Mouse (Mus musculus): ENCODE results near the gene Slc25a21. TPM values are rescaled to one million over a fixed set of nuclear protein-coding genes. Genes with fewer than 3 reads are reported as not detected.
A peak's percentile ranks its signal among the peaks of the same experiment; 100 is the strongest.

Slc25a21 gene
- polyA plus RNA-seq, 1 experiment: 5.0 TPM

DNA sequence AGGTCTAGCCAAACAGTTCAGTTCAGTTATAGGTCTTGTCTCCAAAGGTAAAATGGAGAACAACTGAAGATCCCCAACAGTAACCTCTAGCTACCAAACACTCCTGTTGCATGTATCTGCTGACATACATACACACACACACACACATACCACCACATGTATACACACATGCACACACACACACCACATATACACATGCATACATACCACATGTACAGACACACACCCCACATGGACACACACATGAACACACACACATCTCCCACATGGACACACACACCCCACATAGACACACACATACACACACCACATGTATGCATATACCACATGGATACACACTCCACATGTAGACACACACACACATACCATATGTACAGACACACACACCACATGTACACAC, 997 bp upstream of the Slc25a21 start:
- Histone ChIP-seq H3K4me1 (ENCODE audit: control insufficient read depth, insufficient read depth, low read length) (peaks cover 9% of the 10 kb centered on the region; the same call in 1 of the 2 replicates), H3K27ac (ENCODE audit: insufficient read depth, low read depth, low read length) (no peak overlapping the region), H3K4me3 (ENCODE audit: insufficient read depth, low read depth, low read length) (no peak overlapping the region), H3K36me3 (ENCODE audit: control insufficient read depth, insufficient read depth, low read length) (no peaks in the 10 kb centered on the region), H3K27me3 (replicated peaks; ENCODE audit: control insufficient read depth, insufficient read depth, low read length) (no peaks in the 10 kb centered on the region)
- no peak for TF ChIP-seq POLR2A (IDR thresholded peaks at IDR 0.05; ENCODE audit: low read depth, low read length)
- no peak for TF ChIP-seq CTCF (conservative IDR thresholded peaks at IDR 0.05; ENCODE audit: insufficient read depth, insufficient read length, low read depth, low read length)
- no peak for DNase-seq

DNA sequence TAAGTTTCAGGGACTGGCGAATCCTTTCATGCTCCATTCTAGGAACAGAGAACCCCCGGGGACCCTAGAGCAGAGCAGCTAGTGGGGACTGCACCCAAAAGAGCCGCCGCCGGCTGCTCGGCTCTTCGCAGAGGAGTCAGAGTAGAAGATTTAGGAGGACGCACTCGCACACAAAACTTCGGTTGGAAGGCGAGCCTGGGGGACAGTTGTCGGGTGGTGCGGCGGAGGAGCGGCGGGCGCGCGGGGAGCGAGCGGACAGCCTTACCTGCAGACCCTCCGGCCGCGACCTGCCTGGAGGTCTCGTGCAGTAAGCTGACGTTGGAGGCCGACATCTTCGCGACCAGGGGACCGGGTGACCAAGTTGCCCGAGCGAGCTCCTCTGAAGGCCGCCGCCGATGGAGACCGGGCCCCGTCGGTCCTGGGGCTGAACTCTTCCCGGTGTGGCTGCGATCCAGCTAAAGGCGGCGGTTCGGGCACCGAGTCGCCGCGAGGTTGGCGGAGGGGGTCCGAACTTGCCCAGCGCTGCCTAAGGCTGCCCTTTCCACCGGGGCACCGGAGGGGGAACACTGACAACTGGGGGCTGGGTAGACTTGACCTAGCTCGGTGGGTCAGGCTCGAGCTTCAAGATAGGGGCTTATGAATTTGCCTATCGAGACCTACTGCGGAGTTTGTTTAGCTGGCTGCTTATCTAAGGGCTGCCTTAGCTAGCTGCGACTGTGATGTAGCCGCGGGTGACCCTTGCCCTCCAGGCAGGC, 487 bp downstream of the Slc25a21 start:
- no peaks in the 10 kb centered on the region for H3K27me3 ChIP-seq (replicated peaks; ENCODE audit: control insufficient read depth, insufficient read depth, low read length)
- no peaks in the 10 kb centered on the region for H3K36me3 ChIP-seq (ENCODE audit: control insufficient read depth, insufficient read depth, low read length)
- H3K4me1 ChIP-seq (ENCODE audit: control insufficient read depth, insufficient read depth, low read length): peaks cover 3% of the 10 kb centered on the region; the same call in 1 of the 2 replicates
- peak; percentile 91 for DNase-seq
- peak overlapping the region; percentile 79 for H3K27ac ChIP-seq (ENCODE audit: insufficient read depth, low read depth, low read length)
- TF ChIP-seq CTCF (conservative IDR thresholded peaks at IDR 0.05; ENCODE audit: insufficient read depth, insufficient read length, low read depth, low read length) (no peak), POLR2A (IDR thresholded peaks at IDR 0.05; ENCODE audit: low read depth, low read length) (no peak)
- H3K4me3 ChIP-seq (ENCODE audit: insufficient read depth, low read depth, low read length): peak overlapping the region; percentile 82
- 4% methylated on average over 59 of the region's 59 CpGs for WGBS

DNA sequence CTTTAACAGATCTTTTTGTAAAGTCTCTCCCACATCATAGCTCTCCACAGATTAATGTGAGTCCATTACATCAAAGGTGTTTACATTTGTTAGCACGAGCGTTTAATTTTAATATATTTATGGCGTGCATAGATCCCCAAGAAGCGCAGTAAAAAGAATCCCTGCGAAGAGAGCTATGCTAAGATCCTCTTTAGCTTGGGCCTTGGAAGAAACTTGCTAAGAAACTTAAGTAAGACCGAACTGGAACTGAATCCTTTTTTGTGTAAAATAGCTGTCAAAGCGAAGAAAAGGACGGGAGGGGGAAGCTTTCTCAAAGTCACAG, 1.0 kb downstream of the Slc25a21 start:
- no peaks in the 10 kb centered on the region; the same call in 1 of the 2 replicates for H3K4me1 ChIP-seq (ENCODE audit: control insufficient read depth, insufficient read depth, low read length)
- no peaks in the 10 kb centered on the region for H3K36me3 ChIP-seq (ENCODE audit: control insufficient read depth, insufficient read depth, low read length)
- H3K27ac ChIP-seq (ENCODE audit: insufficient read depth, low read depth, low read length): peak overlapping the region; percentile 79
- DNase-seq: no peak
- H3K27me3 ChIP-seq (replicated peaks; ENCODE audit: control insufficient read depth, insufficient read depth, low read length): no peaks in the 10 kb centered on the region
- no peak for TF ChIP-seq POLR2A (IDR thresholded peaks at IDR 0.05; ENCODE audit: low read depth, low read length)
- TF ChIP-seq CTCF (conservative IDR thresholded peaks at IDR 0.05; ENCODE audit: insufficient read depth, insufficient read length, low read depth, low read length): no peak
- peak overlapping the region; percentile 82 for H3K4me3 ChIP-seq (ENCODE audit: insufficient read depth, low read depth, low read length)
- WGBS: 31% methylated on average over 8 of the region's 8 CpGs

DNA sequence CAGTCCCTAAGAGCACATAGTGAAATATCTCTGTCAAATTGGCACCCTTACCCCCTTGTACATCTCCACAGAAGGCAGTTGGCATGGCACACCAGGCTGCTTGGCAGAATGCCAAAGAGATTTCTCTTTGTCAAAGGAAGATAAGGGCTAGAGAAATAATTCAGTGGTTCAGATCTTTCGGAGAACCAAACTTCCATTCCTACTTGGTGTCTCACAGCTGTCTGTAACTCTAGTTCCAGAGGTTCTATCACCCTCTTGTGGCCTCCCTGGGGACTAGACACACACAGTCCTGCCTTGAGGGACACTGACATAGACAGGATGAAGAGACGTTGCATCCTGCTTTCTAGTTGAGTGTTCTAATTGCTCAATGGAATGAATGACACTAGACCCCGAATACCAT, 2.7 kb downstream of the Slc25a21 start:
- DNase-seq: peak; percentile 52
- TF ChIP-seq POLR2A (IDR thresholded peaks at IDR 0.05; ENCODE audit: low read depth, low read length) (no peak), CTCF (conservative IDR thresholded peaks at IDR 0.05; ENCODE audit: insufficient read depth, insufficient read length, low read depth, low read length) (peak; percentile 70)
- Histone ChIP-seq H3K27ac (ENCODE audit: insufficient read depth, low read depth, low read length) (no peak overlapping the region), H3K4me1 (ENCODE audit: control insufficient read depth, insufficient read depth, low read length) (no peaks in the 10 kb centered on the region; the same call in 1 of the 2 replicates), H3K27me3 (replicated peaks; ENCODE audit: control insufficient read depth, insufficient read depth, low read length) (no peaks in the 10 kb centered on the region), H3K36me3 (ENCODE audit: control insufficient read depth, insufficient read depth, low read length) (no peaks in the 10 kb centered on the region), H3K4me3 (ENCODE audit: insufficient read depth, low read depth, low read length) (no peak overlapping the region)
- WGBS: 28% methylated on average over 3 of the region's 3 CpGs

DNA sequence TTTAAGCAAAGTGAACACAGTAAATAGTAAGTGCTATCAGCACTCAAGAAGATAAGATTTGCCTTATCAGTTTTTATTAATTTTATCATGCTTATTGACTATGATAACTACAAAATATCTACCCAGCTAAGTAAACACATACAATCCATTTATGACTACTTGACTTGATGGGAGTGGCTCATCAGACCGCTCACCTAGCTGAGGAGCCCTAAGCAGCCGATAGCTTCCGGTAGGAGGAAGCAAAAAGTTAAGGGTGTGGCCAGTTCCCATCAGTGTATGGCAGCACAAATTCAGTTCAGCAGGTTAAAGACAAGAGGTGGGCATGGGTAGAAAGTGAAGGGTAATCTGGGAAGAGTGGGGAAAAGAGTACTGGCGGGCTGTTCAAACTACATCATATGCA, 10.2 kb downstream of the Slc25a21 start:
- H3K27ac ChIP-seq (ENCODE audit: insufficient read depth, low read depth, low read length): no peak overlapping the region
- no peak for TF ChIP-seq POLR2A (IDR thresholded peaks at IDR 0.05; ENCODE audit: low read depth, low read length)
- TF ChIP-seq CTCF (conservative IDR thresholded peaks at IDR 0.05; ENCODE audit: insufficient read depth, insufficient read length, low read depth, low read length): no peak
- no peaks in the 10 kb centered on the region for H3K36me3 ChIP-seq (ENCODE audit: control insufficient read depth, insufficient read depth, low read length)
- H3K4me3 ChIP-seq (ENCODE audit: insufficient read depth, low read depth, low read length): no peak overlapping the region
- H3K27me3 ChIP-seq (replicated peaks; ENCODE audit: control insufficient read depth, insufficient read depth, low read length): no peaks in the 10 kb centered on the region; the same call in 1 of the 2 replicates
- H3K4me1 ChIP-seq (ENCODE audit: control insufficient read depth, insufficient read depth, low read length): no peaks in the 10 kb centered on the region
- WGBS: 90% methylated on average over 4 of the region's 4 CpGs
- DNase-seq: no peak

DNA sequence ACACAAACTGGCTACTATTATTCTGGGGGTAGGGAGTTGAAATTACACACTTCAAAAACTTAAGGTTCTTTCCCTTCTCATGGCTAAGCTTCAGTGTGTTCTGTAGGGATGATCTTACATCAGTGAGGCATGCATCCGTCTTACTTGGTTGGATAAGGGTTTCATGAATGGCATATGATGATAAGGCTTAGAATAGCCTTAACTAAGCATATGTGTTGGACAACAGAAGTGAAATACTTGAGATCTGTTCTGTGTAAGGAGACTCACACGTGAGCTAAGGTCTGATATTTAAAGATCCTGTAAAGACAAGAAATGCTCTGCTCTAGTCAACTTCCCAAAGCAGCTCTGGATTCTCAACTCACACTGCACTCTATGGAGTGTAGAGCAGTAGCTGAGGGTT, 11.1 kb downstream of the Slc25a21 start:
- Histone ChIP-seq H3K27me3 (replicated peaks; ENCODE audit: control insufficient read depth, insufficient read depth, low read length) (no peaks in the 10 kb centered on the region; the same call in 1 of the 2 replicates), H3K4me3 (ENCODE audit: insufficient read depth, low read depth, low read length) (no peak overlapping the region), H3K36me3 (ENCODE audit: control insufficient read depth, insufficient read depth, low read length) (no peaks in the 10 kb centered on the region), H3K4me1 (ENCODE audit: control insufficient read depth, insufficient read depth, low read length) (no peaks in the 10 kb centered on the region), H3K27ac (ENCODE audit: insufficient read depth, low read depth, low read length) (no peak overlapping the region)
- no peak for DNase-seq
- TF ChIP-seq CTCF (conservative IDR thresholded peaks at IDR 0.05; ENCODE audit: insufficient read depth, insufficient read length, low read depth, low read length): no peak
- no peak for TF ChIP-seq POLR2A (IDR thresholded peaks at IDR 0.05; ENCODE audit: low read depth, low read length)
- 72% methylated on average over 2 of the region's 2 CpGs for WGBS

DNA sequence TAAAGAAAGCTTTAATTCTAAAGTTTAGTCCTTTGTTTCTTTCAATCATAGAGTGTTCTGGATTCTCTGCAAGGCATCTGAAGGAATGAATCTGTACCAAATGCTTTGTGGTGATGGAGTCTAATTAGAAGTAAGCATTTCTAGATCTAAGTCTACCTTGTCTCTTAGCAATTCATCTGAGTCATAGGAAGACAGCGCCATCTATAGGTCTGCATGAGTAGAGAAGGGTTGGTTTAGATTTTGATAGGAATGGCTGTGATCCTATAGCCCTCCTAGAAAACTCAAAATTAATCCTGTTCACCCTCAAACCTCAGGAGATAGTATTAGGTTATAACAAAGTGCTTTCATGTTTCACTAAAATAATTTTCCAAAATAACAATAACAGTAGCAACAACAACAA, 11.8 kb downstream of the Slc25a21 start:
- no peak for DNase-seq
- Histone ChIP-seq H3K36me3 (ENCODE audit: control insufficient read depth, insufficient read depth, low read length) (no peaks in the 10 kb centered on the region), H3K4me3 (ENCODE audit: insufficient read depth, low read depth, low read length) (no peak overlapping the region), H3K27me3 (replicated peaks; ENCODE audit: control insufficient read depth, insufficient read depth, low read length) (no peaks in the 10 kb centered on the region; the same call in 1 of the 2 replicates), H3K4me1 (ENCODE audit: control insufficient read depth, insufficient read depth, low read length) (no peaks in the 10 kb centered on the region), H3K27ac (ENCODE audit: insufficient read depth, low read depth, low read length) (no peak overlapping the region)
- TF ChIP-seq CTCF (conservative IDR thresholded peaks at IDR 0.05; ENCODE audit: insufficient read depth, insufficient read length, low read depth, low read length) (peak; percentile 27; the same call in 1 of the 2 replicates), POLR2A (IDR thresholded peaks at IDR 0.05; ENCODE audit: low read depth, low read length) (no peak)
- WGBS: 0% methylated on average over 1 of the region's 1 CpGs

Measured in kidney, adult 2 months (tissue).